Mouse (Mus musculus) embryonic facial prominence, embryonic 13.5 days (tissue): ENCODE measurements around the gene Gm37240. TPM values are rescaled to one million over a fixed set of nuclear protein-coding genes. Genes with fewer than 3 reads are reported as not detected.

Experiments used
- ATAC-seq: fragments of 200-750 bp; cut with Nextera tagmentation; 2 replicates; pipeline ENCODE4 v1.8.0; 2017; ENCODE audit warnings: low read depth; ENCODE audit not compliant: insufficient number of reproducible peaks, insufficient read depth, low FRiP score, low TSS enrichment
- H3K27ac ChIP-seq: fragments of 300-500 bp; sonication (generic); 2 replicates; pipeline ENCODE4 v1.5.1; 2015; ENCODE audit warnings: moderate library complexity, mild to moderate bottlenecking, inconsistent platforms
- H3K27me3 ChIP-seq: fragments of 300-500 bp; sonication (generic); 2 replicates; pipeline ENCODE4 v1.6.1; 2015; ENCODE audit warnings: mild to moderate bottlenecking, inconsistent platforms
- H3K36me3 ChIP-seq: fragments of 300-500 bp; sonication (generic); 2 replicates; pipeline ENCODE4 v1.6.1; 2015; ENCODE audit warnings: mild to moderate bottlenecking, inconsistent platforms
- H3K4me1 ChIP-seq: fragments of 300-500 bp; sonication (generic); 2 replicates; pipeline ENCODE4 v1.6.1; 2015; ENCODE audit warnings: inconsistent platforms
- H3K4me2 ChIP-seq: fragments of 300-500 bp; sonication (generic); 2 replicates; pipeline ENCODE4 v1.6.1; 2015; ENCODE audit warnings: moderate library complexity, mild to moderate bottlenecking, inconsistent platforms
- H3K4me3 ChIP-seq: fragments of 300-500 bp; sonication (generic); 2 replicates; pipeline ENCODE4 v1.5.1; 2015; ENCODE audit warnings: mild to moderate bottlenecking, inconsistent platforms
- H3K9ac ChIP-seq: fragments of 300-500 bp; sonication (generic); 2 replicates; pipeline ENCODE4 v1.6.1; 2015; ENCODE audit warnings: mild to moderate bottlenecking, inconsistent platforms
- H3K9me3 ChIP-seq: fragments of 300-500 bp; sonication (generic); 2 replicates; pipeline ENCODE4 v1.6.1; 2016; ENCODE audit warnings: inconsistent platforms
- WGBS: fragments of 180-500 bp; shearing (Covaris S2); methylation state at CpG from one replicate; pipeline ENCODE4 v1.1.7; 2015; ENCODE audit warnings: mixed read lengths; 5-methylcytosine and 5-hydroxymethylcytosine counted together
- polyA plus RNA-seq: library from polyadenylated mRNA; unstranded; fragments of >200 nt; fragmentation: Nextera tagmentation; extraction: Ambion mirVana; gene quantifications from 2 replicates; pipeline ENCODE4 v1.2.1, GENCODE M21; 2015

The Gm37240 gene
- polyA plus RNA-seq, 1 experiment from 2014 or later: 6.3 TPM

- Histone ChIP-seq H3K4me1 (peaks cover 3% of the 10 kb centered on the region; the same call in 1 of the 2 replicates), H3K36me3 (no peaks in the 10 kb centered on the region), H3K9me3 (no peaks in the 10 kb centered on the region), H3K27ac (no peak overlapping the region), H3K4me3 (no peak overlapping the region), H3K4me2 (no peak overlapping the region), H3K9ac (no peak overlapping the region), H3K27me3 (no peaks in the 10 kb centered on the region)
- 86% methylated on average over 10 of the region's 10 CpGs for WGBS
- ATAC-seq: no peak
Observed at GRCm38 (mm10) chr3:85339269-85339820, 548.0 kb downstream of the Gm37240 start.

- H3K27ac ChIP-seq: no peak overlapping the region
- H3K9me3 ChIP-seq: no peaks in the 10 kb centered on the region
- WGBS: 82% methylated on average over 3 of the region's 3 CpGs
- no peak overlapping the region for H3K4me3 ChIP-seq
- H3K4me1 ChIP-seq: peaks cover 3% of the 10 kb centered on the region; the same call in 1 of the 2 replicates
- no peaks in the 10 kb centered on the region for H3K27me3 ChIP-seq
- no peak overlapping the region for H3K4me2 ChIP-seq
- no peak overlapping the region for H3K9ac ChIP-seq
- H3K36me3 ChIP-seq: no peaks in the 10 kb centered on the region
- ATAC-seq: no peak
Observed at GRCm38 (mm10) chr3:85338755-85339095, 548.6 kb downstream of the Gm37240 start.

- H3K4me3 ChIP-seq: no peak overlapping the region
- H3K4me2 ChIP-seq: no peak overlapping the region
- ATAC-seq: no peak
- WGBS: 75% methylated on average over 7 of the region's 7 CpGs
- H3K27ac ChIP-seq: no peak overlapping the region
- H3K9ac ChIP-seq: no peak overlapping the region
- H3K27me3 ChIP-seq: no peaks in the 10 kb centered on the region
- no peaks in the 10 kb centered on the region for H3K36me3 ChIP-seq
- peaks cover 3% of the 10 kb centered on the region; the same call in 1 of the 2 replicates for H3K4me1 ChIP-seq
- no peaks in the 10 kb centered on the region for H3K9me3 ChIP-seq
Observed at GRCm38 (mm10) chr3:85337881-85338754, 549.2 kb downstream of the Gm37240 start.

GRCm38 (mm10) chr3:85335517-85335916, 551.8 kb downstream of the Gm37240 start:
- no peak for ATAC-seq
- H3K9me3 ChIP-seq: no peaks in the 10 kb centered on the region
- no peak overlapping the region for H3K4me3 ChIP-seq
- no peak overlapping the region for H3K9ac ChIP-seq
- no peaks in the 10 kb centered on the region for H3K27me3 ChIP-seq
- no peak overlapping the region for H3K27ac ChIP-seq
- H3K36me3 ChIP-seq: no peaks in the 10 kb centered on the region
- 65% methylated on average over 1 of the region's 1 CpGs for WGBS
- H3K4me2 ChIP-seq: no peak overlapping the region
- peaks cover 3% of the 10 kb centered on the region; the same call in 1 of the 2 replicates for H3K4me1 ChIP-seq

GRCm38 (mm10) chr3:85332276-85332675, 555.0 kb downstream of the Gm37240 start:
- 90% methylated on average over 4 of the region's 4 CpGs for WGBS
- Histone ChIP-seq H3K4me1 (peaks cover 3% of the 10 kb centered on the region; the same call in 1 of the 2 replicates), H3K27ac (no peak overlapping the region), H3K4me2 (no peak overlapping the region), H3K9me3 (no peaks in the 10 kb centered on the region), H3K27me3 (no peaks in the 10 kb centered on the region), H3K9ac (no peak overlapping the region), H3K36me3 (no peaks in the 10 kb centered on the region), H3K4me3 (no peak overlapping the region)
- no peak for ATAC-seq

- no peaks in the 10 kb centered on the region for H3K36me3 ChIP-seq
- H3K4me3 ChIP-seq: no peak overlapping the region
- no peaks in the 10 kb centered on the region for H3K9me3 ChIP-seq
- no peak for ATAC-seq
- no peak overlapping the region for H3K4me2 ChIP-seq
- no peak overlapping the region for H3K9ac ChIP-seq
- H3K27ac ChIP-seq: no peak overlapping the region
- H3K4me1 ChIP-seq: peaks cover 13% of the 10 kb centered on the region
- H3K27me3 ChIP-seq: no peaks in the 10 kb centered on the region
- 76% methylated on average over 5 of the region's 5 CpGs for WGBS
Observed at GRCm38 (mm10) chr3:85318256-85318655, 569.1 kb downstream of the Gm37240 start.

- Histone ChIP-seq H3K4me2 (no peak overlapping the region), H3K4me1 (peaks cover 13% of the 10 kb centered on the region), H3K27me3 (no peaks in the 10 kb centered on the region), H3K9ac (no peak overlapping the region), H3K4me3 (no peak overlapping the region), H3K27ac (no peak overlapping the region), H3K36me3 (no peaks in the 10 kb centered on the region), H3K9me3 (no peaks in the 10 kb centered on the region)
- ATAC-seq: no peak
- 81% methylated on average over 4 of the region's 4 CpGs for WGBS
Observed at GRCm38 (mm10) chr3:85317306-85317705, 570.0 kb downstream of the Gm37240 start.

- no peak for ATAC-seq
- peaks cover 13% of the 10 kb centered on the region for H3K4me1 ChIP-seq
- 80% methylated on average over 6 of the region's 6 CpGs for WGBS
- no peaks in the 10 kb centered on the region for H3K27me3 ChIP-seq
- H3K4me2 ChIP-seq: no peak overlapping the region
- no peaks in the 10 kb centered on the region for H3K36me3 ChIP-seq
- H3K9ac ChIP-seq: no peak overlapping the region
- no peak overlapping the region for H3K27ac ChIP-seq
- no peak overlapping the region for H3K4me3 ChIP-seq
- no peaks in the 10 kb centered on the region for H3K9me3 ChIP-seq
Observed at GRCm38 (mm10) chr3:85314961-85315360, 572.4 kb downstream of the Gm37240 start.

GRCm38 (mm10) chr3:85313646-85314255, 573.6 kb downstream of the Gm37240 start:
- Histone ChIP-seq H3K36me3 (no peaks in the 10 kb centered on the region), H3K9ac (no peak overlapping the region), H3K4me1 (peaks cover 13% of the 10 kb centered on the region), H3K4me2 (peak overlapping the region; percentile 39), H3K27ac (peak overlapping the region; percentile 60), H3K9me3 (no peaks in the 10 kb centered on the region), H3K4me3 (no peak overlapping the region), H3K27me3 (no peaks in the 10 kb centered on the region)
- WGBS: 9% methylated on average over 4 of the region's 4 CpGs
- no peak for ATAC-seq

GRCm38 (mm10) chr3:85311176-85311575, 576.1 kb downstream of the Gm37240 start:
- no peak for ATAC-seq
- Histone ChIP-seq H3K9me3 (no peaks in the 10 kb centered on the region), H3K36me3 (no peaks in the 10 kb centered on the region), H3K4me1 (peaks cover 13% of the 10 kb centered on the region), H3K9ac (no peak overlapping the region), H3K4me3 (no peak overlapping the region), H3K27me3 (no peaks in the 10 kb centered on the region), H3K27ac (no peak overlapping the region), H3K4me2 (no peak overlapping the region)
- 91% methylated on average over 3 of the region's 3 CpGs for WGBS

GRCm38 (mm10) chr3:85310401-85310989, 576.8 kb downstream of the Gm37240 start:
- H3K27me3 ChIP-seq: no peaks in the 10 kb centered on the region
- peaks cover 13% of the 10 kb centered on the region for H3K4me1 ChIP-seq
- 76% methylated on average over 8 of the region's 8 CpGs for WGBS

More at GRCm38 (mm10) chr3:85310401-85310989, 576.8 kb downstream of the Gm37240 start:
- H3K4me3 ChIP-seq: no peak overlapping the region
- H3K4me2 ChIP-seq: no peak overlapping the region
- no peak overlapping the region for H3K27ac ChIP-seq
- no peak overlapping the region for H3K9ac ChIP-seq
- no peaks in the 10 kb centered on the region for H3K36me3 ChIP-seq
- no peak for ATAC-seq
- no peaks in the 10 kb centered on the region for H3K9me3 ChIP-seq
